Mouse (Mus musculus) C2C12 (cell line): Measurements from ENCODE around the gene Pex11g. TPM values are rescaled to one million over a fixed set of nuclear protein-coding genes. Genes with fewer than 3 reads are reported as not detected.

Experiments
- H3K27me3 ChIP-seq: one replicate; pipeline ENCODE4 v1.6.1; 2011; ENCODE audit not compliant: control insufficient read depth, insufficient read depth, insufficient read length
- H3K36me3 ChIP-seq: one replicate; pipeline ENCODE4 v1.6.1; 2011; ENCODE audit not compliant: control insufficient read depth, insufficient read depth
- H3K4me3 ChIP-seq: one replicate; pipeline ENCODE4 v1.5.1; 2011; ENCODE audit warnings: mild to moderate bottlenecking, control low read depth; ENCODE audit not compliant: poor library complexity, insufficient read depth, severe bottlenecking
- H3K79me2 ChIP-seq: one replicate; pipeline ENCODE4 v1.6.1; 2011; ENCODE audit not compliant: control insufficient read depth, insufficient read depth
- H3K79me3 ChIP-seq: one replicate; pipeline ENCODE4 v1.6.1; 2011; ENCODE audit warnings: low read depth, control low read depth
- H3ac ChIP-seq: one replicate; pipeline ENCODE3; 2011; ENCODE audit warnings: low read depth; ENCODE audit not compliant: control insufficient read depth, insufficient read length
- CEBPB ChIP-seq: IDR thresholded peaks from one replicate; pipeline ENCODE4 v1.6.1; 2011; ENCODE audit warnings: low read depth, mild to moderate bottlenecking, control low read depth, moderate library complexity
- CTCF ChIP-seq: IDR thresholded peaks from one replicate; pipeline ENCODE4 v1.5.1; 2011; ENCODE audit not compliant: control insufficient read depth, insufficient read depth, insufficient read length
- FOSL1 ChIP-seq: IDR thresholded peaks from one replicate; pipeline ENCODE4 v1.8.0; 2011; ENCODE audit warnings: mild to moderate bottlenecking, low read length; ENCODE audit not compliant: poor library complexity, insufficient read depth, severe bottlenecking
- MAX ChIP-seq: IDR thresholded peaks from one replicate; pipeline ENCODE4 v1.6.1; 2011; ENCODE audit warnings: mild to moderate bottlenecking, control low read depth
- MYOD1 ChIP-seq: IDR thresholded peaks from one replicate; pipeline ENCODE4 v1.6.1; 2011; ENCODE audit warnings: low read depth; ENCODE audit not compliant: control insufficient read depth, insufficient read length
- MYOG ChIP-seq: IDR thresholded peaks from one replicate; pipeline ENCODE4 v1.6.1; 2011; ENCODE audit not compliant: control insufficient read depth, insufficient read length; ENCODE audit errors: extremely low read depth
- USF1 ChIP-seq: IDR thresholded peaks from one replicate; pipeline ENCODE4 v1.6.1; 2011; ENCODE audit warnings: low read depth, mild to moderate bottlenecking, control low read depth, moderate library complexity
- polyA plus RNA-seq: library from polyadenylated mRNA; unstranded; fragments of >200 nt; fragmentation: generic; extraction: Trizol; gene quantifications from one replicate; pipeline ENCODE4 v1.2.1, GENCODE M21; 2012; ENCODE audit warnings: missing spikeins

Gene Pex11g
- polyA plus RNA-seq, 1 experiment: 1.5 TPM

GRCm38 (mm10) chr8:3496428-3496748 lies 28.9 kb upstream of the Pex11g start:
- H3K4me3 ChIP-seq: no peak overlapping the region
- no peak for TF ChIP-seq MAX
- no peak for TF ChIP-seq MYOG
- no peak for TF ChIP-seq CEBPB
- TF ChIP-seq USF1: no peak
- no peak for TF ChIP-seq FOSL1

GRCm38 (mm10) chr8:3495578-3496427 lies 28.3 kb upstream of the Pex11g start:
- H3K4me3 ChIP-seq: no peak overlapping the region
- TF ChIP-seq MYOD1 (no peak), FOSL1 (no peak), CEBPB (no peak), MYOG (no peak), MAX (no peak), CTCF (no peak), USF1 (no peak)
- H3K36me3 ChIP-seq: peaks cover 3% of the 10 kb centered on the region
- H3K79me3 ChIP-seq: peaks cover 5% of the 10 kb centered on the region
- H3K27me3 ChIP-seq: no peaks in the 10 kb centered on the region
- no peak overlapping the region for H3ac ChIP-seq
- H3K79me2 ChIP-seq: peaks cover 21% of the 10 kb centered on the region

More at GRCm38 (mm10) chr8:3496428-3496748, 28.9 kb upstream of the Pex11g start:
- Histone ChIP-seq H3K36me3 (peaks cover 3% of the 10 kb centered on the region), H3K79me2 (peaks cover 27% of the 10 kb centered on the region), H3ac (no peak overlapping the region), H3K79me3 (peaks cover 7% of the 10 kb centered on the region), H3K27me3 (no peaks in the 10 kb centered on the region)

- peak overlapping the region; percentile 74 for H3K4me3 ChIP-seq
- peak overlapping the region; percentile 19 for H3ac ChIP-seq
- peaks cover 18% of the 10 kb centered on the region for H3K79me2 ChIP-seq
- H3K27me3 ChIP-seq: no peaks in the 10 kb centered on the region
- H3K36me3 ChIP-seq: peaks cover 3% of the 10 kb centered on the region
- TF ChIP-seq MAX: no peak
- peaks cover 3% of the 10 kb centered on the region for H3K79me3 ChIP-seq
Measured at GRCm38 (mm10) chr8:3493845-3494208, 26.3 kb upstream of the Pex11g start.

GRCm38 (mm10) chr8:3492901-3493844 lies 25.7 kb upstream of the Pex11g start, which contains the start of gene Zfp358:
Gene Zfp358, plus strand, starts transcription at chr8:3493138.
- peaks cover 18% of the 10 kb centered on the region for H3K79me2 ChIP-seq
- H3K27me3 ChIP-seq: no peaks in the 10 kb centered on the region
- H3K79me3 ChIP-seq: peaks cover 3% of the 10 kb centered on the region
- no peak for TF ChIP-seq MYOD1
- TF ChIP-seq FOSL1: no peak
- no peak for TF ChIP-seq CEBPB
- TF ChIP-seq USF1: no peak
- TF ChIP-seq MAX: no peak
- TF ChIP-seq MYOG: no peak
- TF ChIP-seq CTCF: no peak
- H3K36me3 ChIP-seq: peaks cover 3% of the 10 kb centered on the region
- H3K4me3 ChIP-seq: peak within 1 kb of the TSS; percentile 74
- peak within 1 kb of the TSS; percentile 94 for H3ac ChIP-seq

GRCm38 (mm10) chr8:3485192-3485591 lies 17.7 kb upstream of the Pex11g start:
- no peaks in the 10 kb centered on the region for H3K27me3 ChIP-seq
- no peaks in the 10 kb centered on the region for H3K79me2 ChIP-seq
- no peak overlapping the region for H3ac ChIP-seq
- no peak overlapping the region for H3K4me3 ChIP-seq
- no peaks in the 10 kb centered on the region for H3K79me3 ChIP-seq
- TF ChIP-seq MAX: no peak
- TF ChIP-seq USF1: no peak
- TF ChIP-seq FOSL1: no peak
- TF ChIP-seq CEBPB: no peak
- TF ChIP-seq CTCF: no peak
- no peak for TF ChIP-seq MYOD1
- no peak for TF ChIP-seq MYOG
- no peaks in the 10 kb centered on the region for H3K36me3 ChIP-seq
